Mouse (Mus musculus): ENCODE data around the gene Cyp4f40. TPM values are rescaled to one million over a fixed set of nuclear protein-coding genes. Genes with fewer than 3 reads are reported as not detected.
"Not testable (repeated sequence)": the region's sequence is repeated elsewhere in the genome, so short reads cannot be mapped to it uniquely, and the experiment has no call there.

The Cyp4f40 gene
- 0.04 TPM in 1 of 2 replicates, not detected in the other for polyA plus RNA-seq (2015; fragmentation: Nextera tagmentation; extraction: Ambion mirVana)

DNA sequence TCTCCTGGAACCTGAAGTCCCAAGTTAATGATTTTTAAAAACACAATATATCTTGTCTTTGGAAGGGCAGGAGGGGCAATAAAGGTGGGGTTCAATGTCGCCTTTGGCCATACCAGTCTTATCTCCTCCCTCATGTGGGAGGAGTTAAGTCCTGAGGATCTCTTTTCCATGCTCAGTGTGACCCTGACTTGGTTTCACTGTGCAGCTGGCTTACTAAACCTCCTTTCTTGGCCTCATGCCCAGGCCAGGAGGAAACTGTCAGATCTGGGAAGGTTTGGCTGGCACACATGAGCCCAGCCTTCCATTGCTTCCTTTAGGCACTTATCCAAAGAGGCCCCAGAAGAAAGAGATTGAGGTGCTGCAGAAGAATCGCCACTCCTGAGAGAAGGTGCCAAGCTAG is at the start of gene Cyp4f40:
Cyp4f40 (plus strand) TSS at position 189 of the 400 bp plus-strand sequence.
- H3K27me3 ChIP-seq (ENCODE audit: control insufficient read depth, insufficient read depth, low read depth, low read length), result no peaks in the 10 kb centered on the region
- no peaks in the 10 kb centered on the region for H3K36me3 ChIP-seq (ENCODE audit: control insufficient read depth, insufficient read depth)
- H3K4me3 ChIP-seq (ENCODE audit: low read depth, low read length), result no peak within 1 kb of the TSS
- 39% methylated on average over 2 of the region's 2 CpGs for WGBS (ENCODE audit: insufficient replicate concordance)
- H3K9me3 ChIP-seq (replicated peaks; ENCODE audit: control insufficient read depth, low read length), result no peaks in the 10 kb centered on the region
- no peak within 1 kb of the TSS for H3K4me2 ChIP-seq (ENCODE audit: low read depth, low read length)
- H3K4me1 ChIP-seq (ENCODE audit: control insufficient read depth, low read depth, low read length), result no peaks in the 10 kb centered on the region
- no peak for ATAC-seq (ENCODE audit: low read depth)
- no peak within 1 kb of the TSS for H3K9ac ChIP-seq (ENCODE audit: low read depth, low read length)
- no peak within 1 kb of the TSS for H3K27ac ChIP-seq (ENCODE audit: low read length)

DNA sequence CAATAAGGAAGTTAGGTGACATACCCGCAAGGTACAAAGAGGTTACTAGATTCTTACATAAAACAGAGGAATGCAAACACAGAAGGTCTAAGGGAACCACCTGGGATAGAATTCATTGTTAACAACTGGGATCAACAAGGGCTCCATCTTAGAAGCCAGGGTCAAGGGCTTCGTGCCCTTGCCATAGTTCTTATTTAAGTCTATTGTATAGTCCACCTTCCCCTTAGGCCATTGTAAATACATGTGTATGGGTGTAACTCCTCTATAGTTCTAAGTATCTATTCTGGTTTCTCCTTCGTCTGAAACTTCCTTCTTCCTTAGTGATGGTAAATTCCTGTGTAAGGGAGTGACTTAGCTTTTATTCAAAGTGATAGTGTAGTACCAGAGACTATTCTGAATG is 48.5 kb upstream of the Cyp4f40 start:
- ATAC-seq (ENCODE audit: low read depth); H3K36me3 ChIP-seq (ENCODE audit: control insufficient read depth, insufficient read depth); H3K9ac ChIP-seq (ENCODE audit: low read depth, low read length); H3K27ac ChIP-seq (ENCODE audit: low read length); H3K9me3 ChIP-seq (replicated peaks; ENCODE audit: control insufficient read depth, low read length); H3K4me3 ChIP-seq (ENCODE audit: low read depth, low read length); H3K27me3 ChIP-seq (ENCODE audit: control insufficient read depth, insufficient read depth, low read depth, low read length); H3K4me1 ChIP-seq (ENCODE audit: control insufficient read depth, low read depth, low read length); H3K4me2 ChIP-seq (ENCODE audit: low read depth, low read length): not testable (repeated sequence)
- WGBS (ENCODE audit: insufficient replicate concordance), result 61% methylated on average over 3 of the region's 3 CpGs

DNA sequence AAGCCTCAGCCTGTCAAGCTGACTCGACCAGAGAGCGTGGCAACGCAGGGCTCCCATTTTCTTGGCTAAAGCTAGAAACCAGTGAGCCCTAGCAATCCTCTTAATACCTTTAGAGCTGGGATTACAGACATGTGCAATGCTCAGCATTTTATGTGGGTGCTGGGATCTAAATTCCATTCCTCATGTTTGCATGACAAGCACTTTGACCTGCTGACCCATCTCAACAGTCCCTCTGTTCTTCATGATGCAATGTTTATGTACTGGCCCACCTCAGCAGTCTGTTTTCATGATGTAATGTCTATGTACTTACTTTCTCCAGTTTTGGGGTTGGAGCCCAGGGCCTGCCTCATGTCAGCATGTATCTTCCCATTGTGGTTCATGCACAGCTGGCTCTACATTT is 47.8 kb upstream of the Cyp4f40 start:
- Histone ChIP-seq H3K4me1 (ENCODE audit: control insufficient read depth, low read depth, low read length) (no peaks in the 10 kb centered on the region), H3K36me3 (ENCODE audit: control insufficient read depth, insufficient read depth) (no peaks in the 10 kb centered on the region), H3K4me2 (ENCODE audit: low read depth, low read length) (no peak overlapping the region), H3K27me3 (ENCODE audit: control insufficient read depth, insufficient read depth, low read depth, low read length) (no peaks in the 10 kb centered on the region), H3K27ac (ENCODE audit: low read length) (no peak overlapping the region), H3K9ac (ENCODE audit: low read depth, low read length) (no peak overlapping the region), H3K9me3 (replicated peaks; ENCODE audit: control insufficient read depth, low read length) (no peaks in the 10 kb centered on the region), H3K4me3 (ENCODE audit: low read depth, low read length) (no peak overlapping the region)
- 55% methylated on average over 3 of the region's 3 CpGs for WGBS (ENCODE audit: insufficient replicate concordance)
- ATAC-seq (ENCODE audit: low read depth), result 0 out of 2 replicates have a peak, but pooled peaks have one; percentile 21

DNA sequence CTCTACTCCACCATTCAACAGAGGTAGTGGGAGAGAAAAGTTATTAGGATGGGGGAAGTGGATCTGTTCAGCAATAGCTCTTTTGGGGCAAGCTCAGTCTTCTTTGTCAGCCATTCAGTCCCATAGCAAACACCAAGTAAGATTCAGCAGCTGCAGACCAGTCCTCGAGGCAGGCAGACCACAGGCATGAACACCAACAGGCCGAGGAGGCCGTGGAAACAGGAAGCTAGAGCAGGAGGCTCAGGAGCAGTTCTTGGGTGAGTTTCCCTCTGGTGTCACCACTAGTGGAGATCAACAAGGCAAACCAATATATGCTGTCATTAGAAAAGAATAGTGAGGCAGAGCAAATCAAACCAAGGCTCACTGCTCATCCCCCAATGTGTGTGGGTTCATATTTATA is 46.3 kb upstream of the Cyp4f40 start:
- Histone ChIP-seq H3K9me3 (replicated peaks; ENCODE audit: control insufficient read depth, low read length) (no peaks in the 10 kb centered on the region), H3K9ac (ENCODE audit: low read depth, low read length) (no peak overlapping the region), H3K4me1 (ENCODE audit: control insufficient read depth, low read depth, low read length) (no peaks in the 10 kb centered on the region), H3K4me2 (ENCODE audit: low read depth, low read length) (no peak overlapping the region), H3K27ac (ENCODE audit: low read length) (no peak overlapping the region), H3K36me3 (ENCODE audit: control insufficient read depth, insufficient read depth) (no peaks in the 10 kb centered on the region), H3K27me3 (ENCODE audit: control insufficient read depth, insufficient read depth, low read depth, low read length) (no peaks in the 10 kb centered on the region), H3K4me3 (ENCODE audit: low read depth, low read length) (no peak overlapping the region)
- no peak for ATAC-seq (ENCODE audit: low read depth)
- 30% methylated on average over 3 of the region's 3 CpGs for WGBS (ENCODE audit: insufficient replicate concordance)

DNA sequence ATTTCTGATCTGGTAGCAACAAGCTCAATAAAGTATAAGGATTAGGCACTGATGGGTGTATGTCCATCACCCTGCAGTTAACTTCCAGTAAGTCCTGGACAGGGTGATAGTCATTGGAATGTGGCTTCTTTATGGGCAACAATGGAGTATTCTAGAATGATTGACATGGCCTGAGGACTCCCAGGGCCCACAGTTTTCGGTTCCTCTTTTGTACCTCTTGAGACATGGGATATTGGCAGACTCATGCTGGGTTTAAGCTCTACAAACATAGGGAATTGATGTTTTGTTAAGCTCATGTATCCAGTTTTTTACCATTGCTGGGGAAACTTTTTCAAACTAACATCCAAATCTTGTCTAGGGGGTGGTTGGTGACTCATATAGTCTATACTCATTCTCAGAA is 41.4 kb upstream of the Cyp4f40 start:
- Histone ChIP-seq H3K4me3 (ENCODE audit: low read depth, low read length) (no peak overlapping the region), H3K4me2 (ENCODE audit: low read depth, low read length) (no peak overlapping the region), H3K4me1 (ENCODE audit: control insufficient read depth, low read depth, low read length) (no peaks in the 10 kb centered on the region), H3K9me3 (replicated peaks; ENCODE audit: control insufficient read depth, low read length) (peaks cover 3% of the 10 kb centered on the region; the same call in 1 of the 2 replicates), H3K9ac (ENCODE audit: low read depth, low read length) (no peak overlapping the region), H3K27ac (ENCODE audit: low read length) (no peak overlapping the region), H3K27me3 (ENCODE audit: control insufficient read depth, insufficient read depth, low read depth, low read length) (no peaks in the 10 kb centered on the region), H3K36me3 (ENCODE audit: control insufficient read depth, insufficient read depth) (no peaks in the 10 kb centered on the region)
- 39% methylated on average over 1 of the region's 1 CpGs for WGBS (ENCODE audit: insufficient replicate concordance)
- ATAC-seq (ENCODE audit: low read depth), result no peak

DNA sequence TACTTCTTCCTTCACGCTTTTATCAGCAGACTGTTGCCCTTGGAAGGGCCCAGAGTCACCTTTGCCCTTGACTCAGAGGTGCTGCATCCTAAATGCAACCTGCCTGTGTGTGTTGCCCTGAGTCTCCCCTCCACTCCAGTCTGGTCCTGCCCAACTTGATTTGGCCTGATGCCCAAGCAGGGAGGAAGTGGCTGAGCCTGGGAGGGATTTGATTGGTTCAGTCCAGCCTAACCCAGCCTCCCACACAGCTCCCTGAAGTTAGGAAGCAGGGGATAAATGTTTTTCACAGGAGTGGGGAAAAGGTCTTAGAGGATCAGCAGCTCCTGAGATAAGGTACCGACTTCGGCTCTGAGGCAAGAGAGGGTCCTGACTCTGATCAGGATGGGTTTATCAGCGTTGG is 37.7 kb upstream of the Cyp4f40 start, which contains the start of gene Cyp4f37:
Cyp4f37 (plus strand) TSS at position 292 of the 400 bp plus-strand sequence.
- H3K4me1 ChIP-seq (ENCODE audit: control insufficient read depth, low read depth, low read length); H3K4me2 ChIP-seq (ENCODE audit: low read depth, low read length); H3K9me3 ChIP-seq (replicated peaks; ENCODE audit: control insufficient read depth, low read length); H3K9ac ChIP-seq (ENCODE audit: low read depth, low read length); H3K27ac ChIP-seq (ENCODE audit: low read length); H3K27me3 ChIP-seq (ENCODE audit: control insufficient read depth, insufficient read depth, low read depth, low read length); H3K36me3 ChIP-seq (ENCODE audit: control insufficient read depth, insufficient read depth); ATAC-seq (ENCODE audit: low read depth); H3K4me3 ChIP-seq (ENCODE audit: low read depth, low read length): not testable (repeated sequence)
- 44% methylated on average over 4 of the region's 4 CpGs for WGBS (ENCODE audit: insufficient replicate concordance)

DNA sequence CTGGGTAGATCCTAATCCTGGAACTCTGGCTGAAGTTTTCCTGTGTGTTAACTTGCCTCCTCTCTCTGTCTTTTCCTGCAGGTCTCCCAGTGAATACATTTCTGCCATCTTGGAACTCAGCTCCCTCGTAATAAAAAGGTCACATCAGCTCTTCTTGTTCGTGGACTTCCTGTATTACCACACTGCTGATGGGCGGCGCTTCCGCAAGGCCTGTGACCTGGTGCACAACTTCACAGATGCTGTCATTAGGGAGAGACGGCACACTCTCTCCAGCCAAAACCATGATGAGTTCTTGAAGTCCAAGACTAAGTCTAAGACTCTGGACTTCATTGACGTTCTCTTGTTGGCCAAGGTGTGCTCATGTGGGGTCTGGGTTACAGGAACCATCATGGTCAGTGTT is 29.0 kb upstream of the Cyp4f40 start:
- H3K36me3 ChIP-seq (ENCODE audit: control insufficient read depth, insufficient read depth); H3K4me2 ChIP-seq (ENCODE audit: low read depth, low read length); H3K4me1 ChIP-seq (ENCODE audit: control insufficient read depth, low read depth, low read length); H3K9ac ChIP-seq (ENCODE audit: low read depth, low read length); H3K27ac ChIP-seq (ENCODE audit: low read length); H3K9me3 ChIP-seq (replicated peaks; ENCODE audit: control insufficient read depth, low read length); H3K4me3 ChIP-seq (ENCODE audit: low read depth, low read length); ATAC-seq (ENCODE audit: low read depth); H3K27me3 ChIP-seq (ENCODE audit: control insufficient read depth, insufficient read depth, low read depth, low read length): not testable (repeated sequence)
- WGBS (ENCODE audit: insufficient replicate concordance), result 56% methylated on average over 7 of the region's 7 CpGs

DNA sequence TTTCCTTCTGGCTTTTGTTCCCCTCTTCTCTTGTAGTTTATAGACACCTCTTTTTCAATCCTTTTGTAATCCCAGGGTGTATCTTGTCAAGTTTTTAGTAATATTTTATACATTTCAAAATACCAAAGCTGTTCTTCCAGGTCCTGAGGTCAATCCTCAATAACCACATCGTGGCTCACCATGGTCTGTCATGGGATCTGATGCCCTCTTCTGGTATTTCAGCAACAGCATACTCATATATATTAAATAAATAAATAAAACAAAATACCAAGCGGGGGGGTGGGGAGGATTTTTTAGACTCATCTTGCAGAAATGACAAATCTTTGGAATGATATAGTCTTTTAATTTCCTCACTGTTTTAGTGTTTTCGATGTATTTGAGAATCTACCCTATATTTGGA is 26.8 kb upstream of the Cyp4f40 start:
- Histone ChIP-seq H3K27me3 (ENCODE audit: control insufficient read depth, insufficient read depth, low read depth, low read length) (no peaks in the 10 kb centered on the region), H3K4me3 (ENCODE audit: low read depth, low read length) (no peak overlapping the region), H3K4me1 (ENCODE audit: control insufficient read depth, low read depth, low read length) (no peaks in the 10 kb centered on the region; the same call in 1 of the 2 replicates), H3K27ac (ENCODE audit: low read length) (no peak overlapping the region), H3K9ac (ENCODE audit: low read depth, low read length) (no peak overlapping the region), H3K9me3 (replicated peaks; ENCODE audit: control insufficient read depth, low read length) (no peaks in the 10 kb centered on the region), H3K36me3 (ENCODE audit: control insufficient read depth, insufficient read depth) (no peaks in the 10 kb centered on the region), H3K4me2 (ENCODE audit: low read depth, low read length) (no peak overlapping the region)
- no peak for ATAC-seq (ENCODE audit: low read depth)
- WGBS (ENCODE audit: insufficient replicate concordance), result 55% methylated on average over 3 of the region's 3 CpGs

DNA sequence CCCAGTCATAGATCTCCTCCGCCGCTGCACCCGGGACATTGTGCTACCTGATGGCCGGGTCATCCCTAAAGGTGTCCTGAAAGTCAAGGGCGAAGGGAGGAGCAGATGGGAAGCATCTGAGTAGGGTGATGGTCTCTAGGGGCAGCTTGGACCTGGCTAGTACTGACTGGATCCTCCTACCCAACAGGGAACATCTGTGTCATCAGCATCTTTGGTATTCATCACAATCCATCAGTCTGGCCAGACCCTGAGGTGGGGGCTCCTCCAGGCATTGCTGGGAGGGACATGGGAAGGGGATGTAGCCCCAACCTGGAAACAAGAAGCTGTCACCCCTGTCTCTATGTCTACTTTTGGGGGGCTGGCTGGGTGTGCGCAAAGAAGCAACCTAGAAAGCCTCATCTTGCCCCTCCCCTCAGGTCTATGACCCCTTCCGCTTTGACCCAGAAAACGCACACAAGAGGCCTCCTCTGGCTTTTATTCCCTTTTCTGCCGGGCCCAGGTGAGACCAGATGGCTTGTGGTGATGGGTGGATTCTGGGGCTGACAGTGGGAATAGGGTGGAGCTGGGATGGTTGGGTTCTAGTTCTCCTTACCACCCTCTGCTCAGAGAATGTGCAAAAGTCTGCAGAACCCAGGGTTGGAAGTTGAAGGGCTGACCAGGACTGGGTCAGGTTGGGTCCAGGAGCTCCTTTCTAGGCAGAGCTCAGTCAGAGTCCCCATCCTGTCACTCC is 24.3 kb upstream of the Cyp4f40 start:
- not testable (repeated sequence) for ATAC-seq (ENCODE audit: low read depth)

More for the DNA sequence above, 24.3 kb upstream of the Cyp4f40 start:
- H3K27me3 ChIP-seq (ENCODE audit: control insufficient read depth, insufficient read depth, low read depth, low read length); H3K9me3 ChIP-seq (replicated peaks; ENCODE audit: control insufficient read depth, low read length); H3K27ac ChIP-seq (ENCODE audit: low read length); H3K9ac ChIP-seq (ENCODE audit: low read depth, low read length); H3K4me3 ChIP-seq (ENCODE audit: low read depth, low read length); H3K36me3 ChIP-seq (ENCODE audit: control insufficient read depth, insufficient read depth); H3K4me1 ChIP-seq (ENCODE audit: control insufficient read depth, low read depth, low read length): not testable (repeated sequence)
- WGBS (ENCODE audit: insufficient replicate concordance), result 75% methylated on average over 9 of the region's 9 CpGs
- peak overlapping the region; percentile 46 for H3K4me2 ChIP-seq (ENCODE audit: low read depth, low read length)
